8 mouse cellular contexts compared by ENCODE assay signal in the genomic region with DNA sequence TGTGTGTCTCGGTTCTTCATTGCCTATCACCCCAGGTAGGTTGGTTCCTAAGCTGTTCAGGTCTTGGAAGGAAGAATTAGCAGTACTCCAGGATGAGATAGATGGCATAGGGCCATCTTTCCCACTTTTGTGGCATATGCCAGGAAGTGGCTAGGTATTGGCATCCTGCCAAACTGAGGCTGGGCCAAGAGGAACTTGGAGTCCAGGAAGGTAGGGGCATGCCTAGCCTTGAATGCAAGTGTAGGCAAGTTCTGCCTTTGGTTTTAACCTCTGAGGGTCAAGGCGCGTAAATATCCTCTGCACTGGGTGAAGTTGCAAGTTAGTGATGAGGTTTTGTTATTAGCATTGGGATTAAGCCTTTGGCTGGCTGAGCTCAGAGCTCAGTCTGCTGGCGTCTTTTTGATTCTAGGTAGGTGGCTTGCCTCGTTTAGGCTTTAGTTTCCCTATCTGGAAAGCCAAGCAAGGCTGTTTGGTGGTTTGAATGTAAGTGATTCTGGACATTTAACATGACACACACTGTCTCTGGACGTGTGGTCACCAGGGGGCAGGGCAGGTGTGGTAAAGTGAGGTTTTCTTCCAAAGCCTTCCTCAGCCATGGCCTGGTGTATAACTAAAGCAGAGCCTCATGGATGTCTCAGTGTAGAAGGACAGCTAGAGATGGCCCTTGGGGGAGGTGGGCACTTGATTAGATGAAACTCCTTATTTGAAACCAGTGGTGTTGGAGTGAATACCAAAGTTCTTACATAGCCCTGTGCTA. TPM values are rescaled to one million over a fixed set of nuclear protein-coding genes. Genes with fewer than 3 reads are reported as not detected.
DNase-seq lines count a peak whose midpoint lies in the region.

No protein-coding gene starts in this region.

- peak; percentile 31 for DNase-seq in gastrocnemius, postnatal 10 days
- no peak for DNase-seq in gastrocnemius, postnatal 4 days (ENCODE audit: low spot score in 2 of 2)
- peak; percentile 30 for DNase-seq in right cerebral cortex, postnatal 4 days
- DNase-seq in right cerebral cortex, postnatal 36 days (ENCODE audit: low spot score in 2 of 2) = no peak
- DNase-seq in kidney, adult 8-10 months = peak; percentile 71 to 72
- peak; percentile 52 for DNase-seq in urinary bladder, postnatal 25 days (ENCODE audit: low spot score)
- DNase-seq in thymus, adult 18-20 months = no peak
- DNase-seq in spleen, postnatal 36 days (ENCODE audit: low spot score in 2 of 2) = no peak

RNA-seq across cellular contexts. Expression of gene Arhgef3, which starts 5.8 kb away (rescaled TPM):
- 10 to 100 TPM; 15.6 to 18.1 TPM for total RNA-seq in gastrocnemius, postnatal 10 days (2021)
- 10 to 100 TPM; 24.8 to 25.1 TPM for total RNA-seq in gastrocnemius, postnatal 4 days (2021)

Comparison
In these comparisons a context has a peak if more than half of its experiments do, and no peak if none do; other contexts are left out.
1. DNase-seq: peak in gastrocnemius, postnatal 10 days (single experiment), right cerebral cortex, postnatal 4 days (single experiment), kidney, adult 8-10 months (2 of 2) and urinary bladder, postnatal 25 days (single experiment); none in gastrocnemius, postnatal 4 days (0 of 2), right cerebral cortex, postnatal 36 days (0 of 2), thymus, adult 18-20 months (0 of 2) and spleen, postnatal 36 days (0 of 2).